Mouse (Mus musculus) testis, postnatal 14 days (tissue): ENCODE data around the gene Jph4.

Source experiments
- DNase-seq: peaks from one replicate; pipeline ENCODE4 v3.0.0; 2021; ENCODE audit warnings: low spot score

The Jph4 gene

GRCm38 (mm10) chr14:55116425-55117200 lies at the start of gene Jph4:
TSS of gene Jph4 (minus strand) at chr14:55116935.
- no peak for DNase-seq

- DNase-seq: no peak
Measured at GRCm38 (mm10) chr14:55164172-55164806, 47.6 kb upstream of the Jph4 start.

GRCm38 (mm10) chr14:55162168-55162567 lies 45.4 kb upstream of the Jph4 start:
- DNase-seq: no peak

- peak; percentile 70 for DNase-seq
Measured at GRCm38 (mm10) chr14:55161098-55161634, 44.4 kb upstream of the Jph4 start.

- no peak for DNase-seq
Measured at GRCm38 (mm10) chr14:55160251-55161071, 43.7 kb upstream of the Jph4 start.

GRCm38 (mm10) chr14:55157322-55158065 lies 40.8 kb upstream of the Jph4 start:
- DNase-seq: no peak

GRCm38 (mm10) chr14:55152951-55153481 lies 36.3 kb upstream of the Jph4 start:
- no peak for DNase-seq

- no peak for DNase-seq
Measured at GRCm38 (mm10) chr14:55152174-55152573, 35.4 kb upstream of the Jph4 start.

- DNase-seq: no peak
Measured at GRCm38 (mm10) chr14:55150985-55151384, 34.2 kb upstream of the Jph4 start.

GRCm38 (mm10) chr14:55149041-55149440 lies 32.3 kb upstream of the Jph4 start:
- no peak for DNase-seq

GRCm38 (mm10) chr14:55148363-55148915 lies 31.7 kb upstream of the Jph4 start:
- no peak for DNase-seq

- no peak for DNase-seq
Measured at GRCm38 (mm10) chr14:55146829-55147401, 30.2 kb upstream of the Jph4 start.

- no peak for DNase-seq
Measured at GRCm38 (mm10) chr14:55146324-55146723, 29.6 kb upstream of the Jph4 start.

- DNase-seq: no peak
Measured at GRCm38 (mm10) chr14:55139313-55139712, 22.6 kb upstream of the Jph4 start.

GRCm38 (mm10) chr14:55135676-55136075 lies 18.9 kb upstream of the Jph4 start:
- DNase-seq: no peak

GRCm38 (mm10) chr14:55126521-55126920 lies 9.8 kb upstream of the Jph4 start:
- peak; percentile 75 for DNase-seq

- no peak for DNase-seq
Measured at GRCm38 (mm10) chr14:55125711-55126110, 9.0 kb upstream of the Jph4 start.

- no peak for DNase-seq
Measured at GRCm38 (mm10) chr14:55122359-55122758, 5.6 kb upstream of the Jph4 start.

- DNase-seq: peak; percentile 60
Measured at GRCm38 (mm10) chr14:55121947-55122346, 5.2 kb upstream of the Jph4 start.

- no peak for DNase-seq
Measured at GRCm38 (mm10) chr14:55119421-55120134, 2.8 kb upstream of the Jph4 start.
